Mouse (Mus musculus): ENCODE data around the gene Sync. TPM values are rescaled to one million over a fixed set of nuclear protein-coding genes. Genes with fewer than 3 reads are reported as not detected.

The Sync gene
- total and polyA plus RNA-seq, 3 experiments = 0.16 TPM; not detected in 2

GRCm38 (mm10) chr4:129292831-129293230, 5.4 kb downstream of the Sync start:
- Histone ChIP-seq H3K27ac (ENCODE audit: insufficient read depth, low read depth) (no peak overlapping the region), H3K9ac (ENCODE audit: insufficient read depth, low read depth) (no peak overlapping the region), H3K4me2 (ENCODE audit: insufficient read depth, low read depth, poor library complexity, severe bottlenecking) (no peak overlapping the region), H3K4me3 (replicated peaks in 1 of 3; ENCODE audit: low read depth in 2 of 3, low read length in 2 of 3, poor library complexity in 1 of 3) (no peak overlapping the region), H3K79me2 (replicated peaks; ENCODE audit: control insufficient read depth, extremely low read depth, insufficient read depth, poor library complexity, severe bottlenecking) (no peaks in the 10 kb centered on the region), H3K9me3 (replicated peaks; ENCODE audit: low read length) (no peaks in the 10 kb centered on the region), H3K27me3 (replicated peaks) (peaks cover 2% of the 10 kb centered on the region), H3K4me1 (ENCODE audit: control insufficient read depth in 1 of 2, insufficient read depth in 2 of 2) (peaks cover 0 to 3% of the 10 kb centered on the region in 2 experiments; a peak in 1 of 4 replicates), H3K36me3 (replicated peaks in 1 of 2; ENCODE audit: control insufficient read depth in 1 of 2, insufficient read depth in 1 of 2, low read length in 1 of 2) (no peaks in the 10 kb centered on the region)
- dilution Hi-C loops (cut with MboI; ENCODE audit: extremely low pct_ligation_motif_present, extremely low pct_unique_long_range_greater_than_20kb, low sequenced_read_pairs) = no loop called here
- in situ Hi-C loops (cut with MboI; ENCODE audit: low pct_ligation_motif_present, low pct_unique_long_range_greater_than_20kb, low sequenced_read_pairs) = no loop called here
- TF ChIP-seq MYC (IDR thresholded peaks at IDR 0.05; ENCODE audit: low read depth, low read length) = no peak
- no peak for TF ChIP-seq BHLHE40 (IDR thresholded peaks at IDR 0.05; ENCODE audit: low read depth, low read length)
- TF ChIP-seq MAFK (IDR thresholded peaks at IDR 0.05; ENCODE audit: insufficient replicate concordance, low read length) = no peak
- no peak for TF ChIP-seq RAD21 (IDR thresholded peaks at IDR 0.05; ENCODE audit: low read depth, low read length)
- no peak for TF ChIP-seq ZMIZ1 (IDR thresholded peaks at IDR 0.05; ENCODE audit: low read depth, low read length)
- TF ChIP-seq GABPA (IDR thresholded peaks at IDR 0.05; ENCODE audit: insufficient replicate concordance, low read depth, low read length) = no peak
- TF ChIP-seq SIN3A (IDR thresholded peaks at IDR 0.05; ENCODE audit: low read length) = no peak
- TF ChIP-seq SMC3 (IDR thresholded peaks at IDR 0.05; ENCODE audit: low read depth, low read length) = no peak
- no peak for TF ChIP-seq CHD2 (IDR thresholded peaks at IDR 0.05; ENCODE audit: low read length)
- TF ChIP-seq TBP (conservative IDR thresholded peaks at IDR 0.05; ENCODE audit: low read depth, low read length) = no peak
- TF ChIP-seq NELFE (IDR thresholded peaks at IDR 0.05; ENCODE audit: low read depth, low read length) = no peak
- DNase-seq (ENCODE audit: extremely low read depth) = no peak

GRCm38 (mm10) chr4:129293702-129294101, 6.3 kb downstream of the Sync start:
- Histone ChIP-seq H3K9ac (ENCODE audit: insufficient read depth, low read depth) (no peak overlapping the region), H3K4me1 (ENCODE audit: control insufficient read depth in 1 of 2, insufficient read depth in 2 of 2) (no peaks in the 10 kb centered on the region), H3K9me3 (replicated peaks; ENCODE audit: low read length) (no peaks in the 10 kb centered on the region), H3K27ac (ENCODE audit: insufficient read depth, low read depth) (no peak overlapping the region), H3K36me3 (replicated peaks in 1 of 2; ENCODE audit: control insufficient read depth in 1 of 2, insufficient read depth in 1 of 2, low read length in 1 of 2) (no peaks in the 10 kb centered on the region), H3K4me2 (ENCODE audit: insufficient read depth, low read depth, poor library complexity, severe bottlenecking) (no peak overlapping the region), H3K79me2 (replicated peaks; ENCODE audit: control insufficient read depth, extremely low read depth, insufficient read depth, poor library complexity, severe bottlenecking) (no peaks in the 10 kb centered on the region), H3K27me3 (replicated peaks) (no peaks in the 10 kb centered on the region), H3K4me3 (replicated peaks in 1 of 3; ENCODE audit: low read depth in 2 of 3, low read length in 2 of 3, poor library complexity in 1 of 3) (no peak overlapping the region)
- DNase-seq (ENCODE audit: extremely low read depth) = no peak
- TF ChIP-seq ZMIZ1 (IDR thresholded peaks at IDR 0.05; ENCODE audit: low read depth, low read length) (no peak), NELFE (IDR thresholded peaks at IDR 0.05; ENCODE audit: low read depth, low read length) (no peak), HCFC1 (IDR thresholded peaks at IDR 0.05; ENCODE audit: low read depth, low read length) (no peak)
- dilution Hi-C loops (cut with MboI; ENCODE audit: extremely low pct_ligation_motif_present, extremely low pct_unique_long_range_greater_than_20kb, low sequenced_read_pairs) = no loop called here
- in situ Hi-C loops (cut with MboI; ENCODE audit: low pct_ligation_motif_present, low pct_unique_long_range_greater_than_20kb, low sequenced_read_pairs) = no loop called here

DNA sequence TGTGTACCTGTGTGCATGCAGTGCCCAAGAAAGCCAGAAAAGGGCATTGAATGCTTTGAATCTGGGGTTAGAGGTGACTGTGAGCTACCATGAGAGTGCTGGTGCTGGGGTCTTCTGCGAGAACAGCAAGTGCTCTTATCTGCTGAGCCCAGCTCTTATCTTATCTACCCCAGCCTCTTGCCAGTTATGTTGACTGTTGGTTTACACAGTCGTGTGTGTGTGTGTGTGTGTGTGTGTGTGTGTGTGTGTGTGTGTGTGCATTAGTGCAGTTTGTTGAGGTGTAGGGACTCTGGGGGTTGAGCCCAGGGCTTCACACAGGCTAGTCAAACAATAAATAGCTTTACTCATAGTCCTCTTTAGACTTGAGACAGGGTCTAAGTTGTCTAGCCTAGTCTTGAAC, 7.8 kb downstream of the Sync start:
- Histone ChIP-seq H3K4me2 (ENCODE audit: insufficient read depth, low read depth, poor library complexity, severe bottlenecking) (no peak overlapping the region), H3K4me1 (ENCODE audit: control insufficient read depth in 1 of 2, insufficient read depth in 2 of 2) (no peaks in the 10 kb centered on the region), H3K9ac (ENCODE audit: insufficient read depth, low read depth) (no peak overlapping the region), H3K9me3 (replicated peaks; ENCODE audit: low read length) (no peaks in the 10 kb centered on the region), H3K27me3 (replicated peaks) (no peaks in the 10 kb centered on the region), H3K27ac (ENCODE audit: insufficient read depth, low read depth) (no peak overlapping the region), H3K4me3 (replicated peaks in 1 of 3; ENCODE audit: low read depth in 2 of 3, low read length in 2 of 3, poor library complexity in 1 of 3) (no peak overlapping the region), H3K36me3 (replicated peaks in 1 of 2; ENCODE audit: control insufficient read depth in 1 of 2, insufficient read depth in 1 of 2, low read length in 1 of 2) (no peaks in the 10 kb centered on the region), H3K79me2 (replicated peaks; ENCODE audit: control insufficient read depth, extremely low read depth, insufficient read depth, poor library complexity, severe bottlenecking) (no peaks in the 10 kb centered on the region)
- in situ Hi-C loops (cut with MboI; ENCODE audit: low pct_ligation_motif_present, low pct_unique_long_range_greater_than_20kb, low sequenced_read_pairs) = no loop called here
- DNase-seq (ENCODE audit: extremely low read depth) = no peak
- TF ChIP-seq TBP (conservative IDR thresholded peaks at IDR 0.05; ENCODE audit: low read depth, low read length) = no peak
- TF ChIP-seq MEF2A (IDR thresholded peaks at IDR 0.05; ENCODE audit: borderline replicate concordance, low read depth, low read length) = no peak
- TF ChIP-seq NELFE (IDR thresholded peaks at IDR 0.05; ENCODE audit: low read depth, low read length) = no peak
- TF ChIP-seq USF1 (IDR thresholded peaks at IDR 0.05; ENCODE audit: low read depth, low read length) = no peak
- no peak for TF ChIP-seq BHLHE40 (IDR thresholded peaks at IDR 0.05; ENCODE audit: low read depth, low read length)
- TF ChIP-seq HCFC1 (IDR thresholded peaks at IDR 0.05; ENCODE audit: low read depth, low read length) = no peak
- dilution Hi-C loops (cut with MboI; ENCODE audit: extremely low pct_ligation_motif_present, extremely low pct_unique_long_range_greater_than_20kb, low sequenced_read_pairs) = no loop called here

All from CH12.LX (cell line).